Mouse (Mus musculus): Measurements from ENCODE around the gene Cep170.

DNA sequence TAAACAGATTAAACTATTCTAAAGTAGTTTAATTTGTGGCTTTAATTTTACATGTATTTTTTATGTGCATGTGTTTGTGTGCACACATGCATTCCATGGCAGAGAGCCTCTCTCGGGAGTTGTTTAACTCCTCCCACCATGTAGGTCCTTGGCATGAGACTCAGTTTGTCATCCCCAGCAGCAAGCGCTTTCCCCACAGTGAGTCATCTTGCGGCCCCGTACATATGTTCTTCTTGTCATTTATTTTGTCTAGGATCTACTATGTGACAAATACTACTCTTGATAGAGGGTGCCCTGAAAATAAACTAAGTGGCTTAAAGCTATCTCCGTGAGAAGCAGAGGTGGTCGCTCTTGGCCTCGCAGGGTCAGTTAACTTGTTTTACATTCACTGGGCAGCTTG lies 37.5 kb upstream of the Cep170 start:
- TF ChIP-seq CTCF (IDR thresholded peaks at IDR 0.05; ENCODE audit: low read depth) (no peak), EP300 (IDR thresholded peaks at IDR 0.05; ENCODE audit: low read depth) (no peak)

All from heart, postnatal 0 days (tissue).